In the genomic region with DNA sequence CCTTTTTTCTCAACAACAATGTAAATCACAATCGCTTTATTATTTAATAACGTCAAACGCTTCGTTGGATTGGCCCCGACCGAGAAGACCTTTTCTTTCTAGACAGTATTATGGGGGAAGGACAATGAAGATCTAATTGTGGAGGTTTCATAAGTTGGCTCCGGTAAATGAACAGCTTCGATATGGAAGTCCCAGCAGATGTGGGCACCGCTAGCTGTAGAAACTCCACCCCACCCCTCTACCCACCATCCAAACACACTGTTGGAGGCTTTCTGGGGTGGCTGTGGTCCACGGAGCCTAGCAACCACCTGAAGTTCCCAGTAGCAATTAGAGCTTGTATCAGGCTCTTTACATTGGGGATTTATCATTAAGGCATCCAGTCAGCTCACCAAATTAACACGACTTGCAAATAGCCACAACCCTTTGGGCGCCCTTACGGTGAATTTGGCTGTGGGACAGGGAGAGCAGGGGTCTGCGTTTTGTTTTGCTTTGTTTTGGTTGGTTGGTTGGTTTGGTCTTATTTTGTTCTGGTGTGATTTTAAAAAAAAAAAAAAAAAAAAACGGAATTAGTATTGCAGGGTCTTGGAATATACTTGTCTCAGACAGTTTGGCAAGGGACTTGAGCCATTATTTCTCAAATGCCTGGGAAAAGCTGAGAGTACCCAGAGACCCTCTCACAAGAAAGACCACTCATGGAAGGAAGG, we compare ENCODE assay signal across 14 mouse cellular contexts. TPM values are rescaled to one million over a fixed set of nuclear protein-coding genes. Genes with fewer than 3 reads are reported as not detected.
DNase-seq lines count a peak whose midpoint lies in the region; ATAC-seq and TF ChIP-seq lines count a peak whose summit lies in the region.
"Had no signal": no experiment of that assay in that cellular context is flagged by ENCODE, and none has a peak within 500 bp of the region (broad histone marks: within the 10 kb centered on the region; RNA-seq: fewer than 3 reads in every experiment).

No protein-coding gene starts in this region.

- peaks cover 14% of the 10 kb centered on the region for H3K27me3 ChIP-seq in hindbrain, embryonic 11.5 days (ENCODE audit: control insufficient read depth, insufficient read depth, low read length)
- H3K27me3 ChIP-seq in midbrain, postnatal 0 days (ENCODE audit: insufficient read depth, low read length): peaks cover 46% of the 10 kb centered on the region

- whole genome bisulfite sequencing in hindbrain, embryonic 11.5 days: 2% methylated on average over 15 of the region's 15 CpGs
- 9% methylated on average over 15 of the region's 15 CpGs for WGBS in midbrain, postnatal 0 days

- no peak for DNase-seq in left cerebral cortex, adult 2 months (ENCODE audit: extremely low spot score in 1 of 2, low spot score in 2 of 2)
- no peak for DNase-seq in left cerebral cortex, adult 18-20 months (ENCODE audit: low spot score in 2 of 2)
- peak; percentile 67 for DNase-seq in hindbrain, embryonic 11.5 days (ENCODE audit: low spot score)
- DNase-seq in midbrain, postnatal 0 days (ENCODE audit: low spot score): no peak
- no peak for DNase-seq in cerebellum, postnatal 36 days
- DNase-seq in thymus, postnatal 25 days: no peak
- no peak for DNase-seq in cerebellum, postnatal 25 days
- DNase-seq: cerebellum, postnatal 14 days; lung, postnatal 36 days; spleen, adult 18-20 months; thymus, postnatal 4 days had no signal

- TF ChIP-seq CTCF in left cerebral cortex, adult 2 months (IDR thresholded peaks at IDR 0.05): no peak
- no peak for TF ChIP-seq CTCF in midbrain, postnatal 0 days (IDR thresholded peaks at IDR 0.05)

- intact Hi-C loops in left cerebral cortex, adult 2 months (cut with DNase I): loop anchor here (5.0 kb wide), 2 partner anchors 220 to 425 kb away; no protein-coding TSS in a partner anchor

- H3K4me3 ChIP-seq in left cerebral cortex, adult 2 months: peak overlapping the region; percentile 14; the same call in 1 of the 2 replicates
- peak overlapping the region; percentile 6 for H3K4me3 ChIP-seq in hindbrain, embryonic 11.5 days (ENCODE audit: low read depth, low read length)
- H3K4me3 ChIP-seq in midbrain, postnatal 0 days (ENCODE audit: low read depth, low read length): no peak overlapping the region

- no peak for ATAC-seq in hindbrain, embryonic 11.5 days (ENCODE audit: low FRiP score)
- no peak for ATAC-seq in midbrain, postnatal 0 days (ENCODE audit: low FRiP score)
- ATAC-seq in activated CD4-positive, CD25-positive, alpha-beta regulatory T cell, adult 4 months: no peak
- ATAC-seq: intestine, embryonic 16.5 days had no signal

- H3K9ac ChIP-seq in hindbrain, embryonic 11.5 days (ENCODE audit: low read depth, low read length): peak overlapping the region; percentile 72
- no peak overlapping the region for H3K9ac ChIP-seq in midbrain, postnatal 0 days (replicated peaks; ENCODE audit: low read length, poor library complexity, severe bottlenecking)
- H3K9ac ChIP-seq: heart, embryonic 12.5 days had no signal

- H3K9me3 ChIP-seq in hindbrain, embryonic 11.5 days (ENCODE audit: control insufficient read depth, low read length): no peaks in the 10 kb centered on the region
- no peaks in the 10 kb centered on the region for H3K9me3 ChIP-seq in midbrain, postnatal 0 days (ENCODE audit: low read length)
- H3K9me3 ChIP-seq: heart, embryonic 12.5 days had no signal

- peak overlapping the region; percentile 78 for H3K4me2 ChIP-seq in hindbrain, embryonic 11.5 days (replicated peaks; ENCODE audit: low read depth, low read length)
- H3K4me2 ChIP-seq in midbrain, postnatal 0 days (ENCODE audit: low read depth, low read length, poor library complexity, severe bottlenecking): peak overlapping the region; percentile 52

- H3K4me1 ChIP-seq in hindbrain, embryonic 11.5 days (replicated peaks; ENCODE audit: control insufficient read depth, insufficient read depth, low read length): peaks cover 11% of the 10 kb centered on the region
- H3K4me1 ChIP-seq in midbrain, postnatal 0 days (ENCODE audit: insufficient read depth, low read length): 0 out of 2 replicates have a peak, but pooled peaks cover 3% of the 10 kb centered on the region

- peak overlapping the region; percentile 85 for H3K27ac ChIP-seq in left cerebral cortex, adult 2 months
- peak overlapping the region; percentile 96 for H3K27ac ChIP-seq in hindbrain, embryonic 11.5 days (ENCODE audit: low read depth, low read length)
- peak overlapping the region; percentile 73 for H3K27ac ChIP-seq in midbrain, postnatal 0 days (ENCODE audit: low read depth, low read length)

- H3K36me3 ChIP-seq in hindbrain, embryonic 11.5 days (ENCODE audit: control insufficient read depth, insufficient read depth, low read length): no peaks in the 10 kb centered on the region
- H3K36me3 ChIP-seq in midbrain, postnatal 0 days (ENCODE audit: insufficient read depth, low read length): no peaks in the 10 kb centered on the region
- H3K36me3 ChIP-seq: heart, embryonic 12.5 days had no signal

RNA-seq across cellular contexts. Expression of a gene that starts 12.0 kb away (rescaled TPM):
- 10 to 100 TPM; 37.8 to 38.2 TPM for total RNA-seq in left cerebral cortex, adult 2 months (2021)
- 10 to 100 TPM; 43.8 to 46.5 TPM for total RNA-seq in left cerebral cortex, adult 18-20 months (2021)
- polyA plus RNA-seq in hindbrain, embryonic 11.5 days (2014; fragmentation: Nextera tagmentation; extraction: Ambion mirVana): 25.1 and 36.7 TPM in 2 replicates
- 77.8 and 79.1 TPM in 2 replicates for total RNA-seq in midbrain, postnatal 0 days (2014; rRNA removed)
- 21.6 and 29.7 TPM in 2 replicates for polyA plus RNA-seq in midbrain, postnatal 0 days (2015; fragmentation: Nextera tagmentation; extraction: Ambion mirVana)
- polyA plus RNA-seq in activated CD4-positive, CD25-positive, alpha-beta regulatory T cell, adult 4 months (2017; shearing (Covaris generic)): not detected
